Mouse (Mus musculus) ovary, postnatal 14 days (tissue): ENCODE results near the gene Pdzd2.

Experiments used
- DNase-seq: peaks from one replicate; pipeline ENCODE4 v3.0.0; 2022; ENCODE audit warnings: low spot score

Pdzd2 gene

GRCm38 (mm10) chr15:12479326-12479725, 260.4 kb downstream of the Pdzd2 start:
- no peak for DNase-seq

GRCm38 (mm10) chr15:12473596-12473995, 266.1 kb downstream of the Pdzd2 start:
- DNase-seq: no peak

- no peak for DNase-seq
These were observed 267.1 kb downstream of the Pdzd2 start for GRCm38 (mm10) chr15:12472646-12473045.

- no peak for DNase-seq
These were observed 268.6 kb downstream of the Pdzd2 start for GRCm38 (mm10) chr15:12470900-12471838.

- DNase-seq: no peak
These were observed 271.1 kb downstream of the Pdzd2 start for GRCm38 (mm10) chr15:12468625-12469024.

- DNase-seq: no peak
These were observed 274.0 kb downstream of the Pdzd2 start for GRCm38 (mm10) chr15:12465748-12466147.

GRCm38 (mm10) chr15:12456808-12457207, 282.9 kb downstream of the Pdzd2 start:
- DNase-seq: no peak

- DNase-seq: no peak
These were observed 286.4 kb downstream of the Pdzd2 start for GRCm38 (mm10) chr15:12453343-12453742.

- DNase-seq: no peak
These were observed 287.4 kb downstream of the Pdzd2 start for GRCm38 (mm10) chr15:12452141-12452995.

GRCm38 (mm10) chr15:12451448-12451847, 288.3 kb downstream of the Pdzd2 start:
- DNase-seq: no peak

- no peak for DNase-seq
These were observed 288.9 kb downstream of the Pdzd2 start for GRCm38 (mm10) chr15:12450790-12451189.

- DNase-seq: no peak
These were observed 290.4 kb downstream of the Pdzd2 start for GRCm38 (mm10) chr15:12449321-12449720.

- DNase-seq: no peak
These were observed 292.7 kb downstream of the Pdzd2 start for GRCm38 (mm10) chr15:12447021-12447434.

- DNase-seq: no peak
These were observed 295.2 kb downstream of the Pdzd2 start for GRCm38 (mm10) chr15:12444551-12444950.

GRCm38 (mm10) chr15:12439351-12439751, 300.4 kb downstream of the Pdzd2 start:
- no peak for DNase-seq

GRCm38 (mm10) chr15:12438691-12439090, 301.0 kb downstream of the Pdzd2 start:
- no peak for DNase-seq

- no peak for DNase-seq
These were observed 301.6 kb downstream of the Pdzd2 start for GRCm38 (mm10) chr15:12438081-12438480.

GRCm38 (mm10) chr15:12435910-12436309, 303.8 kb downstream of the Pdzd2 start:
- no peak for DNase-seq

GRCm38 (mm10) chr15:12433893-12434599, 305.7 kb downstream of the Pdzd2 start:
- DNase-seq: no peak

GRCm38 (mm10) chr15:12432879-12433278, 306.8 kb downstream of the Pdzd2 start:
- DNase-seq: no peak

- no peak for DNase-seq
These were observed 307.4 kb downstream of the Pdzd2 start for GRCm38 (mm10) chr15:12432320-12432719.

GRCm38 (mm10) chr15:12431684-12432083, 308.0 kb downstream of the Pdzd2 start:
- no peak for DNase-seq
